Mouse (Mus musculus) brain, embryonic 14.5 days (tissue): ENCODE measurements at regions not wholly inside any gene's neighbourhood (a gene's known extent, or its start where the extent isn't known, plus 50 kb on each side); places are given as distances from the start of the nearest gene placed in this dataset.

Experiments
- DNase-seq: peaks from one replicate; pipeline ENCODE4 v3.0.0-alpha.2; 2011; ENCODE audit warnings: low read depth
- CTCF ChIP-seq: fragments of 200-500 bp; IDR thresholded peaks from 2 replicates; pipeline ENCODE4 v1.5.1; 2012; ENCODE audit warnings: inconsistent platforms, mild to moderate bottlenecking, moderate library complexity, borderline replicate concordance; ENCODE audit not compliant: insufficient read depth, insufficient read length; ENCODE audit errors: extremely low read depth
- POLR2A ChIP-seq: fragments of 200-500 bp; IDR thresholded peaks from 2 replicates; pipeline ENCODE4 v1.6.1; 2012; ENCODE audit warnings: mild to moderate bottlenecking, inconsistent platforms, borderline replicate concordance; ENCODE audit not compliant: poor library complexity, insufficient read depth, insufficient read length, severe bottlenecking; ENCODE audit errors: extremely low read depth

GRCm38 (mm10) chr10:115664567-115664966 lies 77.0 kb upstream of the Lgr5 start:
- DNase-seq = peak; percentile 82
- TF ChIP-seq CTCF = no peak
- TF ChIP-seq POLR2A = no peak

- TF ChIP-seq POLR2A (no peak), CTCF (no peak)
- peak; percentile 6 for DNase-seq
These were observed 89.1 kb upstream of the Lgr5 start for GRCm38 (mm10) chr10:115676661-115677060.

DNA sequence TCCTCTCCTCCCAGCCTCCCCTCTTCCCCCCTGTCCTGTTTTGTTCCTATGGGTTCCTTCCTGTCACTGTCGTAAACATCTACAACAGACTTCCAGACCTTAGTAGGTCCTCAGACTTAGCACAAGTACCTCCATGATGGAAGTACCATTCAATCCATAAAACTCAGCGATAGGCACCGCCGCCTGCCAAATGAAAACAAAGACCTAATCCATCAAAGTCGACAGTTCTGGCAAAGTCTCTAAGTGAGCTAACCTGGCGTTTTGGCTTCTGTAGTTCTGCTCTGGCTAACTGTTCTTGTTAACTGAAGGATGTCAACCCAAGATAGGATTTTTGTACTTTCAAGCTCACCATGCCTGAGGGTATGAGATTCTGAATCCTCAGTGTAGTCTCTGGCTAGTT lies 93.5 kb upstream of the Lgr5 start:
- DNase-seq = peak; percentile 18

DNA sequence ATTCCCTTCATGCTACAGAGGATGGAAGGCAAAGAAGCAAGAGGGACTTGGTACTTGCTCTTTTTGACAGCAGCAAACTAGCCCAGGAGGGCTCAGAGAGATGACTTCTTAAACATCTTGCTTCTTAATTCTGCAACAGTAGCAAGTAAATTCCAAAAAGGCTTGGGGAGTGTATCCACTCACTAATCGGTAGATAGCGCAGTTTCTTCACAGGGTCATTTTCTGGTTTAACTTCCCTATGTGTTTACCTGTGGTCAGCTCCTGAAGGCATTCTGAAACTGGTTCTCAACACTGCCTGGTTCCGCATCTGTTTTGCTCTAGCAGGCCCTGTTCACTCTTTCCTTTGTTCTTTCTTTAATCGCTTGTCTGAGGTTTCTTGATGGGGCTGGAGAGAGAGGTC lies 104.4 kb upstream of the Lgr5 start:
- TF ChIP-seq CTCF (no peak), POLR2A (no peak)
- DNase-seq = no peak

More for the DNA sequence above, 93.5 kb upstream of the Lgr5 start:
- TF ChIP-seq CTCF (no peak), POLR2A (no peak)

- TF ChIP-seq POLR2A (no peak), CTCF (no peak)
- DNase-seq = no peak
These were observed 106.6 kb upstream of the Lgr5 start for GRCm38 (mm10) chr10:115693986-115694833.

- TF ChIP-seq POLR2A (no peak), CTCF (no peak)
- DNase-seq = no peak
These were observed 114.3 kb upstream of the Tspan8 start for GRCm38 (mm10) chr10:115702358-115702757.

- peak; percentile 70 for DNase-seq
- TF ChIP-seq CTCF = no peak
- no peak for TF ChIP-seq POLR2A
These were observed 108.0 kb upstream of the Tspan8 start for GRCm38 (mm10) chr10:115708623-115709022.

- TF ChIP-seq CTCF (peak; percentile 8; the same call in 1 of the 2 replicates), POLR2A (no peak)
- peak; percentile 20 for DNase-seq
These were observed 102.7 kb upstream of the Tspan8 start for GRCm38 (mm10) chr10:115713896-115714295.

DNA sequence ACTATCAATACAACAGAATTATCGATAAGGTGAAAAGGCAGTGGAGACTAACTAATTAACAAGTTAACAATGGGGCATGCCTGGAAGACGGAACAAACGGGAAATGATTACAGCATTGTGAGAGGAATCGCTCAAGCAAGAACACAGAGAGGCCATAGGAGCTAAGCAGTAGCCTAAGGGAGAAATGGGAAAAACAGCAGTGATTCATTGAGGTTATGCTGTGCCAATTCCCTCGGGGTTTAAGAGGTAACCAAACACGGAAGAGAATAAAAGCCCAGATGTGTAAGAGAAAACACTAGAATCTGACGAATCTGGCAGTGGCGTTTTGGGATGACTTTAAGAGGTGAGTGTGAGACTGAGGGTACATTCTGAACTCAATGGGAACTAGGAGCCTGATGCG lies 100.5 kb upstream of the Tspan8 start:
- TF ChIP-seq CTCF (no peak), POLR2A (no peak)
- DNase-seq = no peak

DNA sequence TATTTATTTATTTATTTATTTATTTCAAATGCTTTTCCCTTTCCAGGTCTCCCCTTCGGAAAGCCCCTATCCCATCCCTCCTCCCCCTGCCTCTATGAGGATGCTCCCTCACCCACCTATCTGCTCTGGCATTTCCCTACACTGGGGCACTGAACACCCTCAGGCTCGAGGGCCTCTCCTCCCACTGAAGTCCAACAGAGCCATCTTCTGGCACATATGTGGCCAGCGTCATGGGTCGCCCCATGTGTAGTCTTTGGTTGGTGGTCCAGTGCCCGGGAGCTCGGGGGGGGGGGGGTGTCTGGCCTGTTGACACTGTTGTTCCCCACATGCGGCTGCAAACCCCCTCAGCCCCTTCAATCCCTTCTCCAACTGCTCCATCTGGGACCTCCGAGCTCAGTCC lies 99.6 kb upstream of the Tspan8 start:
- TF ChIP-seq POLR2A (no peak), CTCF (no peak)
- no peak for DNase-seq

- no peak for DNase-seq
- TF ChIP-seq CTCF = no peak
- TF ChIP-seq POLR2A = no peak
These were observed 94.0 kb upstream of the Tspan8 start for GRCm38 (mm10) chr10:115722589-115722988.
